Mouse (Mus musculus) liver, embryonic 13.5 days (tissue): ENCODE results near the gene Rtp4. TPM values are rescaled to one million over a fixed set of nuclear protein-coding genes. Genes with fewer than 3 reads are reported as not detected.

Source experiments
- ATAC-seq: fragments of 200-750 bp; cut with Nextera tagmentation; 2 replicates; pipeline ENCODE4 v1.8.0; 2017; ENCODE audit warnings: low read depth, mild to moderate bottlenecking, moderate number of reproducible peaks, moderate library complexity
- DNase-seq: peaks from one replicate; pipeline ENCODE4 v3.0.0; 2022
- H3K27ac ChIP-seq: fragments of 300-500 bp; sonication (generic); 2 replicates; pipeline ENCODE4 v1.5.1; 2015; ENCODE audit warnings: moderate library complexity, mild to moderate bottlenecking, inconsistent platforms
- H3K27me3 ChIP-seq: fragments of 300-500 bp; sonication (generic); 2 replicates; pipeline ENCODE4 v1.6.1; 2015; ENCODE audit warnings: mild to moderate bottlenecking, inconsistent platforms
- H3K36me3 ChIP-seq: fragments of 300-500 bp; sonication (generic); 2 replicates; pipeline ENCODE4 v1.6.1; 2015; ENCODE audit warnings: mild to moderate bottlenecking, inconsistent platforms
- H3K4me1 ChIP-seq: fragments of 300-500 bp; sonication (generic); replicated peaks from 2 replicates; pipeline ENCODE4 v1.6.1; 2015; ENCODE audit warnings: inconsistent platforms
- H3K4me2 ChIP-seq: fragments of 300-500 bp; sonication (generic); 2 replicates; pipeline ENCODE4 v1.6.1; 2015; ENCODE audit warnings: inconsistent platforms, mild to moderate bottlenecking, moderate library complexity
- H3K4me3 ChIP-seq: fragments of 300-500 bp; sonication (generic); replicated peaks from 2 replicates; pipeline ENCODE4 v1.5.1; 2015; ENCODE audit warnings: mild to moderate bottlenecking, inconsistent platforms
- H3K9ac ChIP-seq: fragments of 300-500 bp; sonication (generic); 2 replicates; pipeline ENCODE4 v1.6.1; 2015; ENCODE audit warnings: mild to moderate bottlenecking, inconsistent platforms
- H3K9me3 ChIP-seq: fragments of 300-500 bp; sonication (generic); replicated peaks from 2 replicates; pipeline ENCODE4 v1.6.1; 2016; ENCODE audit warnings: inconsistent platforms
- WGBS: fragments of 180-500 bp; shearing (Covaris S2); methylation state at CpG from one replicate; pipeline ENCODE4 v1.1.7; 2015; ENCODE audit not compliant: insufficient replicate concordance; 5-methylcytosine and 5-hydroxymethylcytosine counted together
- polyA plus RNA-seq: library from polyadenylated mRNA; unstranded; fragments of >200 nt; fragmentation: Nextera tagmentation; extraction: Ambion mirVana; gene quantifications from 2 replicates; pipeline ENCODE4 v1.2.1, GENCODE M21; 2015

Gene Rtp4
- polyA plus RNA-seq, result 6.5 and 6.7 TPM in 2 replicates

DNA sequence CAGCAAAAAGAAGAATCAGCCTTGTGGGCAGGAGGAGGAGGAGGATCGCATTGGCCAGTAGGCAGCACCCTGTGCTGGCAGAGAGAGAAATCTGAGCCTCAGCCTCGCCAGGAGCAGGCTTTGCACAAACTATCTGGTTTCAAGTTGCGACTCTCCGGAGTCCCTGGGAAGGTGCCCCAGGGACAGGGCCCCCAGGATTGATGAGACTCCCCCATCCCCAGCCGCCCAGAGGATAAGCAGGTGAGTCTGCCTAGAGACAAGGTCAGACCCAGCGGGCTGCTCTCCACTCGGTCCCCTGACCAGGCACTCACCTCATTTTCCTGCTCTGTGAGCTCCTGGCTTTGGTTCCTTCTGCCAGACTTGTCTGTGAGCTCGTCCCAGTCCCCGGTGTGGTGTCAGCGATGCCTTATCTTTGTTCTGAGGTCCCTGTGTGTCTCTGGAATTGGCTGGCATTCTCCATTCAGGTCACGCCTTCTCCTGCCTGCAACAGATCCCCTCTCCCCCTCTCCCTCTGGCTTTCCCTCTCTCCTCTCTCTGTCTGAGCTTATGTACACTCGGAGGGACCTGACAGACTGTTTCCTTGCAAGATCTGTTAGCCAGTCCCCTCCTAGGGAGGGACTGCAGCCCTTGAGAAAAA, at the start of gene Rtp4, which contains the start of gene Masp1:
Gene Rtp4 (plus strand): TSS at position 57 of the 637 bp plus-strand sequence.
Gene Masp1 (minus strand): TSS at position 581 of the 637 bp plus-strand sequence.
- DNase-seq (no peak), ATAC-seq (peak; percentile 49; the same call in 1 of the 2 replicates)
- WGBS, result 6% methylated on average over 12 of the region's 12 CpGs
- peak within 1 kb of the TSS; percentile 71 for H3K27ac ChIP-seq
- peak within 1 kb of the TSS; percentile 66 for H3K9ac ChIP-seq
- H3K4me2 ChIP-seq, result peak within 1 kb of the TSS; percentile 49
- H3K4me1 ChIP-seq, result peaks cover 28% of the 10 kb centered on the region
- H3K9me3 ChIP-seq, result no peaks in the 10 kb centered on the region
- no peaks in the 10 kb centered on the region; the same call in 1 of the 2 replicates for H3K27me3 ChIP-seq
- peak within 1 kb of the TSS; percentile 50 for H3K4me3 ChIP-seq
- no peaks in the 10 kb centered on the region for H3K36me3 ChIP-seq

DNA sequence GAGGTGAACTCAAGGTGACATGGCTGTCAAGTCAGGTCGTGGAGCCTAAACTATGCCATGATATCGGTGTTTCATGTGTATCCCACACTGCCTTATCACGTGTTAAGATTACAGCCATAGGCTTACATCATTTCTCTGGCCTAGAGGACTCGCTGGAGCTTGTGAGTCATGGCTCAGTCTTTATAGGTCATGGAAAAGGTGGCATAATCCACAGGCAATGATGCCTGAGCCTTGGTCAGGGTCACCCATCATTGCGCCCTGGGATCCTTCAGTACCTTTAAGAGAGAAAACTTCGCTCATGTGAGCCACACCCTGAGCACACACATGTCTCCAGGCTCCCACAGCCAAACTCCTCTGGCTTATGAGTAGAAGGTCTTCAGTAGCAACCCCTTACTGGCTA, 48.5 kb upstream of the Rtp4 start:
- WGBS, result 67% methylated on average over 6 of the region's 6 CpGs

DNA sequence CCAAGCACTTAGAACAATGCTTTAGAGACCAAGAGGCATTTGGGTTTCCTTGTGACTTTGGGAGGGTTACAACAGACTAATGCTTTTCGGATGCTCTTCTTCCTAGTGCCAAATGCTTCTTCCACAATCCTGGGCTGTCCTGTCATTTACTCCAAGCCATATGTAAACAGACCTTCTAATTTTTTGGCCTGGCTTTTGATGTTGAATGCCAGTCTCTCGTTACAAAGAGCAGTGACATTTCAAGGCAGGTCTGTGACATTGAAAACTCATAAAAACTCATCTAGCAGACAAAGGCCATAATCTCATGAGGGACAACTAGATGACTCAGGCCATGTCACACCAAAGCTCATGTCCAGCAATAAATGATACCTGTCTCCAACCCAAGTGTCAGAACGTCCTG, 48.0 kb upstream of the Rtp4 start:
- Histone ChIP-seq H3K4me1 (no peaks in the 10 kb centered on the region), H3K9me3 (no peaks in the 10 kb centered on the region), H3K4me3 (no peak overlapping the region), H3K27ac (no peak overlapping the region), H3K36me3 (0 out of 2 replicates have a peak, but pooled peaks cover 3% of the 10 kb centered on the region), H3K27me3 (no peaks in the 10 kb centered on the region), H3K9ac (no peak overlapping the region), H3K4me2 (no peak overlapping the region)
- ATAC-seq (no peak), DNase-seq (no peak)
- 56% methylated on average over 3 of the region's 3 CpGs for WGBS

More for the DNA sequence above, 48.5 kb upstream of the Rtp4 start:
- Histone ChIP-seq H3K36me3 (0 out of 2 replicates have a peak, but pooled peaks cover 3% of the 10 kb centered on the region), H3K27me3 (no peaks in the 10 kb centered on the region), H3K9ac (no peak overlapping the region), H3K27ac (no peak overlapping the region), H3K4me1 (no peaks in the 10 kb centered on the region), H3K4me3 (no peak overlapping the region), H3K4me2 (no peak overlapping the region), H3K9me3 (no peaks in the 10 kb centered on the region)
- ATAC-seq (no peak), DNase-seq (no peak)

DNA sequence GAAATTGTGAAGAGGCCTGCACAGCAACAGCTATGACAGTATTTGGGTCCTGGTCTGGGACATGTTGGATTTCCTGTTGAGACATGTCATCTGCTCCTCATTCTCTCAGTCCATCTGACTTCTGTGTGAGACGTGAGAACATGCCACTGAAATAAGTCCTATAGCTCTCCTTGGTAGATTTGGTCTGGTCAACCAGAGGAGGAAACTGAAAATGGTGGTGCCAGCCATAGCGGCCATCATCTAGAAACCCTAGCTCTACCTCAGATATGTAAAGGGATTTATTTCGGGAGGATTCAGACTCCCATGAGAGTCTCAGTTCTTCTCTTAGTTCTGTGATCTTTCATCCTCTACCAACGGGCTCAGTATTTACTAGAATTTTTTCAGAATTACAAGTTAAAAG, 44.4 kb upstream of the Rtp4 start:
- Histone ChIP-seq H3K27ac (no peak overlapping the region), H3K4me2 (no peak overlapping the region), H3K9me3 (no peaks in the 10 kb centered on the region), H3K36me3 (0 out of 2 replicates have a peak, but pooled peaks cover 3% of the 10 kb centered on the region), H3K9ac (no peak overlapping the region), H3K27me3 (no peaks in the 10 kb centered on the region), H3K4me3 (no peak overlapping the region), H3K4me1 (no peaks in the 10 kb centered on the region)
- ATAC-seq (no peak), DNase-seq (no peak)
- WGBS, result 63% methylated on average over 4 of the region's 4 CpGs

DNA sequence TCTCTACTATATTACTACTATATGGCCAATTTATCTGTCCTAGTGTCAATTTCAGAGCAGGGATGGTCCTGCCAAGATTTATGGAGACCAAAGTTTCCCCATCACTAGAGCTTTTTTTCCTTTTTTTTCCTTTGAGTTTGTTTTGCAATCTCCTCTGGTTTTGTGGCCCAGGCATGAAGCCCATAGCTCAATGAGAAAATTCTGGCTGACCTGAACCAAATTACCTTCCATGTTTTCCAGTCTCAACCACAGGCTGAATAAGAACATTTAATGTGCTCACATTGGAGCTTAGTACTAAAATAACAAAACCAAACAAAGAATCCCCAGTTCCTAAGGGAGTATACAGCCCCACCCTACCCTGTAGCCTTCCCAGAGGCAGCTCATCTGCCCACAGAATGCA, 43.5 kb upstream of the Rtp4 start:
- ATAC-seq, result no peak
- H3K9ac ChIP-seq, result no peak overlapping the region
- H3K36me3 ChIP-seq, result 0 out of 2 replicates have a peak, but pooled peaks cover 3% of the 10 kb centered on the region

DNA sequence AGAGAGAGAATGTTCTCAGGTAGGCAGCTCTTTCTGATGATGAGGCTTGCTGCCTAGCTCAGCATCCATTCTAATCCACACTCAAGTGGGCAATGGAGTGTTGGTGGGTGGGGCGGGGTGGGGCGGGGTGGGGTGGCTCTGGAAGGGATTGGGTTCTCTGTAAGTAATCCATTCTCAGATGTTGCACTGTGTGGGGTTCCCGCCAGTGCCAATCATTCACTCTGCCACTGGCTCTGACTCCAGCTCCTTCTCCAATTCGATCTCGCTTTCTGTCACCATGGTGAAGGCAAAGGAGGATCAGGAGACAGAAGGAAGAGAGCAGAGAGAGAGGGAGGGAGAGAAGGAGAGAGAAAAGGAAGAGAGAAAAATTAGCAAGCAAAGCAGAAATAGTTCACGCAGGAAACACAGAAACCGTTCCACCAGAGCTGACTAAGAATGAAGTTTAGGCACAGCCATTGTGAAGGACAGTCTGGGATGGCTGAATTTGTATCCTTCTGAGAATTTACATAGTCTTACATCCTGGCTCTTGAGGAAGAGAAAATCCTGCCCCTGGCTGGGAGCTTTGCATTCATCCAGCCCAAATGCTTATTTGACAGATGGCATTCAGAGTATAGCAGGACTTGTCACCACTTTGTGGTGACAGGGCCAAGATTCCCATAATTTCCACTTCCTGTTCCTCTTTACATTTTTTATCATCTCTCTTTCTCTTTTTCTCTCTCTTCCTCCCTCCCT, 40.1 kb upstream of the Rtp4 start:
- H3K4me3 ChIP-seq, result no peak overlapping the region
- H3K9ac ChIP-seq, result no peak overlapping the region
- WGBS, result 52% methylated on average over 7 of the region's 7 CpGs
- ATAC-seq (no peak), DNase-seq (no peak)
- H3K4me1 ChIP-seq, result no peaks in the 10 kb centered on the region
- no peak overlapping the region for H3K27ac ChIP-seq
- H3K4me2 ChIP-seq, result no peak overlapping the region
- no peaks in the 10 kb centered on the region for H3K9me3 ChIP-seq
- peaks cover 6% of the 10 kb centered on the region; the same call in 1 of the 2 replicates for H3K36me3 ChIP-seq
- H3K27me3 ChIP-seq, result no peaks in the 10 kb centered on the region

More for the DNA sequence above, 43.5 kb upstream of the Rtp4 start:
- no peaks in the 10 kb centered on the region for H3K9me3 ChIP-seq
- H3K27me3 ChIP-seq, result no peaks in the 10 kb centered on the region
- no peak overlapping the region for H3K4me3 ChIP-seq
- H3K4me2 ChIP-seq, result no peak overlapping the region
- H3K4me1 ChIP-seq, result no peaks in the 10 kb centered on the region
- no peak for DNase-seq
- H3K27ac ChIP-seq, result no peak overlapping the region

DNA sequence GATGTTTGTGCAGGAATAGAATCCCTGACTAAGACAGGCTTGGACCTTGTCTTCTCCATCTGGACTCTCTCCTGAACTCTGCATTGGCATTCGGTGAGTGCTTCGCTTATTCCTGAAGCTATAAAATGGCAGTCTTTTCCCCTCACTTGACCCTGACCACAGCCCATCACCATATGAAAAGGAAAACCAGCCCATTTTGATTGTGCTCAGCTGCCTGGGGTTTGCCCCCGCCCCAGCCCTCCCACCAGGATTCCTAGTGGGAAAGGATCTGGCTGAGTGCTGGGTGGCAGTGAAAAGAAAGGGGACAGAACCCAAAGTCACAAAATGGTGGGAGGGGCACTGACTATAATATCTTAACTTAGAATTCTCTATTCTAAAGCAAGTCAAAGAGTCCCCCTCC, 37.9 kb upstream of the Rtp4 start:
- no peaks in the 10 kb centered on the region for H3K9me3 ChIP-seq
- no peaks in the 10 kb centered on the region for H3K27me3 ChIP-seq
- no peak overlapping the region for H3K4me2 ChIP-seq
- H3K9ac ChIP-seq, result no peak overlapping the region
- DNase-seq (no peak), ATAC-seq (no peak)
- H3K27ac ChIP-seq, result no peak overlapping the region
- H3K4me3 ChIP-seq, result no peak overlapping the region
- WGBS, result 73% methylated on average over 3 of the region's 3 CpGs
- peaks cover 13% of the 10 kb centered on the region; the same call in 1 of the 2 replicates for H3K36me3 ChIP-seq
- no peaks in the 10 kb centered on the region for H3K4me1 ChIP-seq

DNA sequence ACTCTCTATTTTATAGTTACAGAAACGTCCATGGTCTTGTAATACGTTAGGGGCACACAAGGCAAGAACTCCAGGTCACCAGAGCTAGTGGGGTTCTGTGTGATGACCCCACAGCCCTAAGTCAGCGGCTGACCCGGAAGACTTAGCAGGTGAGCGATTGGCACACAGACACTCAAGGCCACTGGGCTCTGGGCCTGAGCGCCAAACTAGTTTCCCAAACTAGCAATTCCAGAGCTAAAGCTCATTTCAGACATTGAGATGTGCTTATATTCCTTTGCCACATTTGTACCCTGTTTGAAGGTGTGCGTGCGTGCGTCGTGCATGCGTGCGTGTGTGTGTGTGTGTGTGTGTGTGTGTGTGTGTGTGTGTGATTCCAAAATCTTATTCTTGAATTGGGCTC, 37.2 kb upstream of the Rtp4 start:
- ATAC-seq (no peak), DNase-seq (no peak)
- H3K4me3 ChIP-seq, result no peak overlapping the region
- 82% methylated on average over 12 of the region's 12 CpGs for WGBS
- no peak overlapping the region for H3K4me2 ChIP-seq
- no peaks in the 10 kb centered on the region for H3K9me3 ChIP-seq
- peaks cover 20% of the 10 kb centered on the region for H3K36me3 ChIP-seq
- H3K27ac ChIP-seq, result no peak overlapping the region
- no peaks in the 10 kb centered on the region for H3K27me3 ChIP-seq
- H3K4me1 ChIP-seq, result no peaks in the 10 kb centered on the region
- H3K9ac ChIP-seq, result no peak overlapping the region

DNA sequence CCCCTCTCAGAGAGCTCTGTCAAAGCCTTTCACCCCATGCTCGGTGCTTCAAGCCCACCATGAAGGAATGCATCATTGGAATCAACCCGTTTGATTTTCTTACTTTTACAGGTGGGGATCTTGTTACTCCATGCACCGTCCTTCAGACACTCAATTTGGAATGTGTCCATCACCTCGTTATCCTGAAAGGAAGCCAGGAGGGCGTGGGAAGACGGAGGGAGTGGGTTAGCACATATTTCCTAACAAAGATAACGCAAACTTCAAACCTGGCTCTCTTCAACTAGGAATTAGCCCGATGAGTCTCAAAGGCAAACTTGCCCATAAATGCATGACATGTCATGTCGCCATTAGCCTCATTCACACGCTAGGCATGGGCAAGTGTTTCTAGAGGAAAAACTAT, 36.8 kb upstream of the Rtp4 start:
- no peak overlapping the region for H3K4me2 ChIP-seq

DNA sequence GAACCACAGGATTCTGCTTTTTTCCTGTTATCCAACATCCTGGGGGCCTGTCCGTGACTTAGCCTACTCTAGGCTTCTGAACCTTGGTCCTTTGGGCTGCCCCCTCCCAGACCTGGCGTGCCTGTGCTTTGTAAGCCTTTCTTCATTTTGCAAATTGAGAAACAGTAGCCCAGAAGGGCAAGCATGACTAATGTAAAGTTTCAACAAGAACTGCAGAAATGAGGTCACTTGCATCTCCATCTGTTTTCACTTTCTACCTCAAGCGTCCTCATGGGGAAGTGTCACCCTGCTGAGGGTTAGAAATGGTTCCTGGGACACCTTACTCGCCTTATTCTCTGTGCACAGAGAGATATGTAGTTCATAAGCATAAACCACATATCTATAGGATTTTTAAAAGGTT, 27.3 kb upstream of the Rtp4 start:
- no peaks in the 10 kb centered on the region for H3K27me3 ChIP-seq
- no peaks in the 10 kb centered on the region for H3K9me3 ChIP-seq
- no peak for DNase-seq
- H3K4me1 ChIP-seq, result peaks cover 20% of the 10 kb centered on the region
- H3K27ac ChIP-seq, result no peak overlapping the region
- no peak overlapping the region for H3K9ac ChIP-seq
- H3K36me3 ChIP-seq, result peaks cover 4% of the 10 kb centered on the region; the same call in 1 of the 2 replicates
- ATAC-seq, result no peak
- WGBS, result 60% methylated on average over 4 of the region's 4 CpGs
- H3K4me2 ChIP-seq, result no peak overlapping the region
- no peak overlapping the region for H3K4me3 ChIP-seq

More for the DNA sequence above, 36.8 kb upstream of the Rtp4 start:
- no peak overlapping the region for H3K9ac ChIP-seq
- H3K9me3 ChIP-seq, result no peaks in the 10 kb centered on the region
- DNase-seq (no peak), ATAC-seq (no peak)
- 68% methylated on average over 10 of the region's 10 CpGs for WGBS
- peaks cover 21% of the 10 kb centered on the region for H3K36me3 ChIP-seq
- H3K4me1 ChIP-seq, result no peaks in the 10 kb centered on the region
- no peak overlapping the region for H3K4me3 ChIP-seq
- H3K27me3 ChIP-seq, result no peaks in the 10 kb centered on the region
- H3K27ac ChIP-seq, result no peak overlapping the region

DNA sequence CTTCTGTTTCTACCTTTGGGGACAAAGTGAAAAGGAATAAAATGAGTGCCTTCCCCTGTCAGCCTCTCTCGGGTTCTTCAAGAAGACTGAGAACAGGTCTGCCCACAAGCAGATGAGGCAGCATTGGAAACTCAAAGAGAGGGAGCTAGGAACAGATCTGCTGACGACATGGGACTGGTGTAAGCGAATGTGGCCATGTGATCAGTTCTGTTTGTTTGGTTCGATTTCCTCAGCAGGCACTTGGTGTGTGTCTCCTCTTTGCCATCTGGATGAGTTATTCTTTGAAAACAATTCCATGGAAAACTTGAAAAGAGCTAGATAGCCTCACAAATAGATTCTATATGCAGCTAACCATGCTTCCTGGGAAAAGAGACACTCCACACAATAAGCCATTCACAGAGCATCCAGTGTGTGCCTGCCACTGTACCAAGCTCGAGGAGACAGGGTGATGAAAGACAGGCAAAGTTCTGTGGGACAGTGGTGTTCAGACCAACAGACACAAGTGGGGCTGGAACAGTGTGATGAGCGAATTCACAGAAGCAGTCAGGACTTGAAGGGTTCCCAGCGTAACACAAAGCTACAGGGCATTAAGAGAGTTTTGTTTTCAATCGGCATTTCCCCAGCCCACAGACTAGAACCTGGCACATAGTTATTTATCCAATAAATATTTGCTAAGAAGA, 23.7 kb upstream of the Rtp4 start:
- Histone ChIP-seq H3K27ac (peak overlapping the region; percentile 14; the same call in 1 of the 2 replicates), H3K9ac (no peak overlapping the region), H3K27me3 (no peaks in the 10 kb centered on the region), H3K9me3 (no peaks in the 10 kb centered on the region), H3K4me3 (no peak overlapping the region), H3K36me3 (0 out of 2 replicates have a peak, but pooled peaks cover 3% of the 10 kb centered on the region), H3K4me2 (no peak overlapping the region), H3K4me1 (peaks cover 56% of the 10 kb centered on the region)
- 53% methylated on average over 8 of the region's 8 CpGs for WGBS
- ATAC-seq (no peak), DNase-seq (no peak)
